Mouse (Mus musculus): Measurements from ENCODE around the gene Kif1a. TPM values are rescaled to one million over a fixed set of nuclear protein-coding genes. Genes with fewer than 3 reads are reported as not detected.
A peak's percentile ranks its signal among the peaks of the same experiment; 100 is the strongest.

Gene Kif1a
- polyA plus RNA-seq, 1 experiment from 2014 or later = 8.6 TPM

- no peak for TF ChIP-seq CTCF (IDR thresholded peaks at IDR 0.05; ENCODE audit: low read depth)
- no peak for DNase-seq
- ATAC-seq (ENCODE audit: insufficient read depth) = no peak
- Histone ChIP-seq H3K27me3 (ENCODE audit: insufficient read depth, low read length) (no peaks in the 10 kb centered on the region), H3K4me1 (ENCODE audit: insufficient read depth) (no peaks in the 10 kb centered on the region), H3K9ac (no peak overlapping the region), H3K9me3 (ENCODE audit: low read depth, low read length) (no peaks in the 10 kb centered on the region), H3K4me3 (ENCODE audit: low read depth, low read length) (no peak overlapping the region), H3K27ac (ENCODE audit: low read depth) (no peak overlapping the region), H3K36me3 (ENCODE audit: insufficient read depth) (no peaks in the 10 kb centered on the region), H3K4me2 (no peak overlapping the region)
- WGBS = 79% methylated on average over 10 of the region's 10 CpGs
Measured at GRCm38 (mm10) chr1:93046153-93046789, 55.5 kb downstream of the Kif1a start.

GRCm38 (mm10) chr1:93035981-93036380 is 65.8 kb downstream of the Kif1a start:
- Histone ChIP-seq H3K9me3 (ENCODE audit: low read depth, low read length) (no peaks in the 10 kb centered on the region), H3K27me3 (ENCODE audit: insufficient read depth, low read length) (no peaks in the 10 kb centered on the region), H3K4me1 (ENCODE audit: insufficient read depth) (no peaks in the 10 kb centered on the region), H3K36me3 (ENCODE audit: insufficient read depth) (0 out of 2 replicates have a peak, but pooled peaks cover 2% of the 10 kb centered on the region), H3K9ac (no peak overlapping the region), H3K27ac (ENCODE audit: low read depth) (no peak overlapping the region), H3K4me3 (ENCODE audit: low read depth, low read length) (no peak overlapping the region), H3K4me2 (no peak overlapping the region)
- TF ChIP-seq CTCF (IDR thresholded peaks at IDR 0.05; ENCODE audit: low read depth) = no peak
- ATAC-seq (ENCODE audit: insufficient read depth) = no peak
- DNase-seq = no peak
- WGBS = 63% methylated on average over 4 of the region's 4 CpGs

- Histone ChIP-seq H3K4me1 (ENCODE audit: insufficient read depth) (no peaks in the 10 kb centered on the region), H3K9ac (no peak overlapping the region), H3K4me2 (no peak overlapping the region), H3K4me3 (ENCODE audit: low read depth, low read length) (no peak overlapping the region), H3K9me3 (ENCODE audit: low read depth, low read length) (no peaks in the 10 kb centered on the region), H3K27me3 (ENCODE audit: insufficient read depth, low read length) (no peaks in the 10 kb centered on the region), H3K27ac (ENCODE audit: low read depth) (no peak overlapping the region), H3K36me3 (ENCODE audit: insufficient read depth) (no peaks in the 10 kb centered on the region)
- ATAC-seq (ENCODE audit: insufficient read depth) = no peak
- WGBS = 40% methylated on average over 8 of the region's 8 CpGs
- no peak for TF ChIP-seq CTCF (IDR thresholded peaks at IDR 0.05; ENCODE audit: low read depth)
- DNase-seq = peak; percentile 4
Measured at GRCm38 (mm10) chr1:93033989-93034388, 67.8 kb downstream of the Kif1a start.

DNA sequence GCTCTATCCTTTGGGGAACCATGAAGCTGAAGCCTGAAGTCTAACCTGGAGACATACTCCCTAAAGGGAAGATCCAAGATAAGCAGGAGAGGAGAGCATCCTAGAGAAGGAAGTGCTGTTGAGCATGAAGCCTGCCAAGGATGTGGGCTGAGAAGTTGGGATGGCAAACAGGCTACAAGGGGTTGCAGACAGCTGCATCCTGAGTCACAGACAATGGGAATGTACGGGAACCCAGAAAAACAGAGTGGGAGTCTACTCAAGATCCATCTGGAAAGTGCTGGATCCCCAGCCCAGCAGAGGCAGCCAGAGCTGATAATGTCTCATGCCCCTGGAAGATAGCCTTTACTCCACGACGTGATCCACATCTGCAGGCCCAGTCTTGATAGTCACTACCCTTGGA is 70.6 kb downstream of the Kif1a start:
- Histone ChIP-seq H3K4me2 (no peak overlapping the region), H3K9me3 (ENCODE audit: low read depth, low read length) (no peaks in the 10 kb centered on the region), H3K4me3 (ENCODE audit: low read depth, low read length) (no peak overlapping the region), H3K27me3 (ENCODE audit: insufficient read depth, low read length) (no peaks in the 10 kb centered on the region), H3K4me1 (ENCODE audit: insufficient read depth) (no peaks in the 10 kb centered on the region), H3K9ac (no peak overlapping the region), H3K27ac (ENCODE audit: low read depth) (no peak overlapping the region), H3K36me3 (ENCODE audit: insufficient read depth) (no peaks in the 10 kb centered on the region)
- ATAC-seq (ENCODE audit: insufficient read depth) (no peak), DNase-seq (no peak)
- WGBS = 73% methylated on average over 3 of the region's 3 CpGs
- TF ChIP-seq CTCF (IDR thresholded peaks at IDR 0.05; ENCODE audit: low read depth) = no peak

GRCm38 (mm10) chr1:93030060-93030459 is 71.7 kb downstream of the Kif1a start:
- Histone ChIP-seq H3K27me3 (ENCODE audit: insufficient read depth, low read length) (no peaks in the 10 kb centered on the region), H3K27ac (ENCODE audit: low read depth) (no peak overlapping the region), H3K4me1 (ENCODE audit: insufficient read depth) (no peaks in the 10 kb centered on the region), H3K9me3 (ENCODE audit: low read depth, low read length) (no peaks in the 10 kb centered on the region), H3K9ac (no peak overlapping the region), H3K4me3 (ENCODE audit: low read depth, low read length) (no peak overlapping the region), H3K36me3 (ENCODE audit: insufficient read depth) (no peaks in the 10 kb centered on the region), H3K4me2 (no peak overlapping the region)
- WGBS = 57% methylated on average over 2 of the region's 2 CpGs
- DNase-seq = no peak
- TF ChIP-seq CTCF (IDR thresholded peaks at IDR 0.05; ENCODE audit: low read depth) = no peak
- no peak for ATAC-seq (ENCODE audit: insufficient read depth)

GRCm38 (mm10) chr1:93029387-93029786 is 72.4 kb downstream of the Kif1a start:
- no peak overlapping the region for H3K4me2 ChIP-seq
- WGBS = 90% methylated on average over 10 of the region's 10 CpGs
- H3K9me3 ChIP-seq (ENCODE audit: low read depth, low read length) = no peaks in the 10 kb centered on the region
- no peak overlapping the region for H3K4me3 ChIP-seq (ENCODE audit: low read depth, low read length)
- TF ChIP-seq CTCF (IDR thresholded peaks at IDR 0.05; ENCODE audit: low read depth) = no peak; the same call in 1 of the 2 replicates
- H3K27me3 ChIP-seq (ENCODE audit: insufficient read depth, low read length) = no peaks in the 10 kb centered on the region
- no peak overlapping the region for H3K27ac ChIP-seq (ENCODE audit: low read depth)
- no peaks in the 10 kb centered on the region for H3K4me1 ChIP-seq (ENCODE audit: insufficient read depth)
- no peak overlapping the region for H3K9ac ChIP-seq
- no peak for DNase-seq
- no peaks in the 10 kb centered on the region for H3K36me3 ChIP-seq (ENCODE audit: insufficient read depth)
- ATAC-seq (ENCODE audit: insufficient read depth) = no peak

DNA sequence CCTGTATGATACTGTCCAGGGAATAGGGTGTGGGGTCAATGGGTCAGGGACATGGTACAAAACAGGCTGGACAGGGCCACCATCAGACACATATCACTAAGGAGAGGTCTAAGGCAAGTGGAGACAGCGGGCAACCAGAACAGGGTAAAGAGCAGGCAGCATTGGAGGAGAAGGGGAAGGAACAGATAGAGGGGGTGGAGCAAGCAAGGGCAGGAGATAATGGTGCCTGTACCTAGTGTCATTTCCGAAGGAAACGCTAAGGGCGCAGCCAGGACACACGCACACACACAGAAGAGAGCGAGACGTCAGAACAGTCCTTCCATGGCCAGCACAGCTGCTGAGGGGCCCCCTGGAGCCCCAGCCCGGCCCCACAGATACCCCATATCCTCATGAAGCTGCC is 75.2 kb downstream of the Kif1a start:
- no peak overlapping the region for H3K4me3 ChIP-seq (ENCODE audit: low read depth, low read length)
- no peak overlapping the region for H3K9ac ChIP-seq
- ATAC-seq (ENCODE audit: insufficient read depth) = no peak
- no peak for DNase-seq
- no peak for TF ChIP-seq CTCF (IDR thresholded peaks at IDR 0.05; ENCODE audit: low read depth)
- no peak overlapping the region for H3K4me2 ChIP-seq
- 81% methylated on average over 8 of the region's 8 CpGs for WGBS
- H3K9me3 ChIP-seq (ENCODE audit: low read depth, low read length) = no peaks in the 10 kb centered on the region
- no peaks in the 10 kb centered on the region for H3K36me3 ChIP-seq (ENCODE audit: insufficient read depth)
- no peaks in the 10 kb centered on the region for H3K4me1 ChIP-seq (ENCODE audit: insufficient read depth)
- no peak overlapping the region for H3K27ac ChIP-seq (ENCODE audit: low read depth)
- H3K27me3 ChIP-seq (ENCODE audit: insufficient read depth, low read length) = no peaks in the 10 kb centered on the region

All from lung, embryonic 14.5 days (tissue).